Mouse (Mus musculus): ENCODE measurements around the gene Scube1.

The Scube1 gene

GRCm38 (mm10) chr15:83724886-83725269, at the start of gene Scube1:
Gene Scube1 (minus strand): TSS chr15:83725021.
- no peak for DNase-seq (ENCODE audit: low read depth in 2 of 2, low spot score in 2 of 2)

- DNase-seq (ENCODE audit: low read depth in 2 of 2, low spot score in 2 of 2): no peak
Measured at GRCm38 (mm10) chr15:83772953-83773352, 48.1 kb upstream of the Scube1 start.

GRCm38 (mm10) chr15:83772460-83772859, 47.6 kb upstream of the Scube1 start:
- no peak for DNase-seq (ENCODE audit: low read depth in 2 of 2, low spot score in 2 of 2)

GRCm38 (mm10) chr15:83771346-83772053, 46.7 kb upstream of the Scube1 start:
- DNase-seq (ENCODE audit: low read depth in 2 of 2, low spot score in 2 of 2): no peak

- no peak for DNase-seq (ENCODE audit: low read depth in 2 of 2, low spot score in 2 of 2)
Measured at GRCm38 (mm10) chr15:83765388-83766029, 40.7 kb upstream of the Scube1 start.

- DNase-seq (ENCODE audit: low read depth in 2 of 2, low spot score in 2 of 2): no peak
Measured at GRCm38 (mm10) chr15:83761512-83761911, 36.7 kb upstream of the Scube1 start.

GRCm38 (mm10) chr15:83760683-83761082, 35.9 kb upstream of the Scube1 start:
- peak in 1 of 2 experiments; percentile 31 for DNase-seq (ENCODE audit: low read depth in 2 of 2, low spot score in 2 of 2)

- no peak for DNase-seq (ENCODE audit: low read depth in 2 of 2, low spot score in 2 of 2)
Measured at GRCm38 (mm10) chr15:83758958-83759357, 34.1 kb upstream of the Scube1 start.

- no peak for DNase-seq (ENCODE audit: low read depth in 2 of 2, low spot score in 2 of 2)
Measured at GRCm38 (mm10) chr15:83756742-83757141, 31.9 kb upstream of the Scube1 start.

- DNase-seq (ENCODE audit: low read depth in 2 of 2, low spot score in 2 of 2): no peak
Measured at GRCm38 (mm10) chr15:83749436-83749835, 24.6 kb upstream of the Scube1 start.

GRCm38 (mm10) chr15:83748986-83749385, 24.2 kb upstream of the Scube1 start:
- no peak for DNase-seq (ENCODE audit: low read depth in 2 of 2, low spot score in 2 of 2)

- no peak for DNase-seq (ENCODE audit: low read depth in 2 of 2, low spot score in 2 of 2)
Measured at GRCm38 (mm10) chr15:83746311-83746710, 21.5 kb upstream of the Scube1 start.

GRCm38 (mm10) chr15:83742018-83742417, 17.2 kb upstream of the Scube1 start:
- no peak for DNase-seq (ENCODE audit: low read depth in 2 of 2, low spot score in 2 of 2)

GRCm38 (mm10) chr15:83740676-83741422, 16.0 kb upstream of the Scube1 start:
- no peak for DNase-seq (ENCODE audit: low read depth in 2 of 2, low spot score in 2 of 2)

GRCm38 (mm10) chr15:83727626-83728025, 2.8 kb upstream of the Scube1 start:
- DNase-seq (ENCODE audit: low read depth in 2 of 2, low spot score in 2 of 2): no peak

GRCm38 (mm10) chr15:83726741-83727140, 1.9 kb upstream of the Scube1 start:
- DNase-seq (ENCODE audit: low read depth in 2 of 2, low spot score in 2 of 2): no peak

GRCm38 (mm10) chr15:83725556-83726200, 857 bp upstream of the Scube1 start:
- DNase-seq (ENCODE audit: low read depth in 2 of 2, low spot score in 2 of 2): no peak

- no peak for DNase-seq (ENCODE audit: low read depth in 2 of 2, low spot score in 2 of 2)
Measured at GRCm38 (mm10) chr15:83724160-83724885, 498 bp downstream of the Scube1 start.

- DNase-seq (ENCODE audit: low read depth in 2 of 2, low spot score in 2 of 2): no peak
Measured at GRCm38 (mm10) chr15:83715582-83716228, 9.1 kb downstream of the Scube1 start.

- no peak for DNase-seq (ENCODE audit: low read depth in 2 of 2, low spot score in 2 of 2)
Measured at GRCm38 (mm10) chr15:83712798-83713197, 12.0 kb downstream of the Scube1 start.

Measured in CD8-positive naive resting alpha-beta T cell, adult 2 months (primary cell).